In genomic region chr5:107048607-107049006, GRCm38 (mm10) we compare ENCODE assay signal across 25 mouse cellular contexts.
DNase-seq lines count a peak whose midpoint lies in the region; ATAC-seq and TF ChIP-seq lines count a peak whose summit lies in the region.
"Had no signal": no experiment of that assay in that cellular context is flagged by ENCODE, and none has a peak within 500 bp of the region (broad histone marks: within the 10 kb centered on the region; RNA-seq: fewer than 3 reads in every experiment).

No protein-coding gene starts in this region.

- no peak overlapping the region for H3K4me3 ChIP-seq in intestine, embryonic 14.5 days (ENCODE audit: low read depth, low read length)
- H3K4me3 ChIP-seq in intestine, postnatal 0 days (ENCODE audit: low read depth, low read length): no peak overlapping the region
- H3K4me3 ChIP-seq in MEL (ENCODE audit: control insufficient read depth in 1 of 2, insufficient read depth in 1 of 2, low read depth in 2 of 2, low read length in 2 of 2): no peak overlapping the region
- H3K4me3 ChIP-seq in heart, embryonic 10.5 days: 0 out of 2 replicates have a peak overlapping the region, but pooled peaks have one; percentile 24
- no peak overlapping the region for H3K4me3 ChIP-seq in midbrain, embryonic 15.5 days
- H3K4me3 ChIP-seq: embryonic facial prominence, embryonic 13.5 days; left cerebral cortex, adult 2 months; limb, embryonic 10.5 days; midbrain, embryonic 10.5 days; neural tube, embryonic 13.5 days had no signal

- no peak for TF ChIP-seq CTCF in intestine, postnatal 0 days (IDR thresholded peaks at IDR 0.05; ENCODE audit: low read depth)
- TF ChIP-seq CTCF in MEL (IDR thresholded peaks at IDR 0.05 in 2 of 3, conservative IDR thresholded peaks at IDR 0.05 in 1 of 3; ENCODE audit: control insufficient read depth in 1 of 3, insufficient read depth in 1 of 3, low read depth in 2 of 3, low read length in 3 of 3, poor library complexity in 1 of 3, severe bottlenecking in 1 of 3): no peak

- no peak overlapping the region for H3K9ac ChIP-seq in intestine, embryonic 14.5 days (ENCODE audit: low read length)
- H3K9ac ChIP-seq in intestine, postnatal 0 days (ENCODE audit: low read depth, low read length): no peak overlapping the region
- H3K9ac ChIP-seq in MEL (ENCODE audit: control insufficient read depth, low read depth, low read length, poor library complexity, severe bottlenecking): no peak overlapping the region
- H3K9ac ChIP-seq in midbrain, embryonic 15.5 days: no peak overlapping the region
- H3K9ac ChIP-seq: embryonic facial prominence, embryonic 13.5 days; hindbrain, embryonic 14.5 days; neural tube, embryonic 13.5 days had no signal

- no peaks in the 10 kb centered on the region for H3K79me2 ChIP-seq in MEL (ENCODE audit: control insufficient read depth, insufficient read depth, low read length, poor library complexity)

- no peak overlapping the region for H3K4me2 ChIP-seq in intestine, embryonic 14.5 days (ENCODE audit: low read length)
- no peak overlapping the region for H3K4me2 ChIP-seq in intestine, postnatal 0 days (replicated peaks; ENCODE audit: low read depth)
- H3K4me2 ChIP-seq in midbrain, embryonic 15.5 days: no peak overlapping the region
- H3K4me2 ChIP-seq: embryonic facial prominence, embryonic 13.5 days; hindbrain, embryonic 14.5 days; neural tube, embryonic 13.5 days had no signal

- TF ChIP-seq EP300 in MEL (IDR thresholded peaks at IDR 0.05; ENCODE audit: low read depth in 1 of 2, low read length in 2 of 2): no peak

- H3K27me3 ChIP-seq in intestine, embryonic 14.5 days (replicated peaks; ENCODE audit: control insufficient read depth, insufficient read depth, low read length): no peaks in the 10 kb centered on the region
- no peaks in the 10 kb centered on the region for H3K27me3 ChIP-seq in intestine, postnatal 0 days (replicated peaks; ENCODE audit: control insufficient read depth, insufficient read depth, low read length)
- H3K27me3 ChIP-seq in MEL (ENCODE audit: control insufficient read depth in 1 of 2, insufficient read depth in 2 of 2, low read length in 2 of 2): no peaks in the 10 kb centered on the region
- H3K27me3 ChIP-seq in heart, embryonic 10.5 days (ENCODE audit: insufficient read depth, poor library complexity, severe bottlenecking): no peaks in the 10 kb centered on the region
- no peaks in the 10 kb centered on the region for H3K27me3 ChIP-seq in midbrain, embryonic 15.5 days (replicated peaks)
- H3K27me3 ChIP-seq: CH12.LX; embryonic facial prominence, embryonic 13.5 days; neural tube, embryonic 13.5 days; Patski had no signal

- TF ChIP-seq RAD21 in MEL (IDR thresholded peaks at IDR 0.05; ENCODE audit: low read depth, low read length): no peak

- H3K36me3 ChIP-seq in intestine, embryonic 14.5 days (ENCODE audit: control insufficient read depth, insufficient read depth, low read length): no peaks in the 10 kb centered on the region
- no peaks in the 10 kb centered on the region for H3K36me3 ChIP-seq in intestine, postnatal 0 days (ENCODE audit: control insufficient read depth, insufficient read depth)
- H3K36me3 ChIP-seq in MEL (ENCODE audit: control insufficient read depth in 1 of 2, insufficient read depth in 2 of 2, low read length in 2 of 2): peaks cover 0 to 2% of the 10 kb centered on the region in 2 experiments; a peak in 1 of 4 replicates
- H3K36me3 ChIP-seq in heart, embryonic 10.5 days: no peaks in the 10 kb centered on the region
- H3K36me3 ChIP-seq in midbrain, embryonic 15.5 days (replicated peaks): no peaks in the 10 kb centered on the region
- H3K36me3 ChIP-seq: embryonic facial prominence, embryonic 13.5 days; limb, embryonic 10.5 days; midbrain, embryonic 10.5 days; neural tube, embryonic 13.5 days had no signal

- no peak for TF ChIP-seq POLR2A in MEL (IDR thresholded peaks at IDR 0.05; ENCODE audit: control insufficient read depth in 1 of 2, insufficient read depth in 1 of 2, low read depth in 1 of 2, low read length in 2 of 2, poor library complexity in 1 of 2)

- intact Hi-C loops in heart, postnatal 10 days (cut with DNase I): no loop called here

- H3K9me3 ChIP-seq in intestine, embryonic 14.5 days (ENCODE audit: control insufficient read depth, low read length): no peaks in the 10 kb centered on the region
- no peaks in the 10 kb centered on the region for H3K9me3 ChIP-seq in intestine, postnatal 0 days (ENCODE audit: control insufficient read depth)
- H3K9me3 ChIP-seq in MEL (replicated peaks; ENCODE audit: insufficient read depth, low read length): no peaks in the 10 kb centered on the region
- no peaks in the 10 kb centered on the region for H3K9me3 ChIP-seq in heart, embryonic 10.5 days
- no peaks in the 10 kb centered on the region for H3K9me3 ChIP-seq in midbrain, embryonic 15.5 days
- H3K9me3 ChIP-seq: embryonic facial prominence, embryonic 13.5 days; limb, embryonic 10.5 days; midbrain, embryonic 10.5 days; neural tube, embryonic 13.5 days had no signal

- 38% methylated on average over 5 of the region's 5 CpGs for WGBS in intestine, embryonic 14.5 days
- WGBS in intestine, postnatal 0 days: 58% methylated on average over 5 of the region's 5 CpGs
- WGBS in heart, embryonic 10.5 days: 12% methylated on average over 5 of the region's 5 CpGs
- 85% methylated on average over 5 of the region's 5 CpGs for WGBS in midbrain, embryonic 15.5 days

- DNase-seq in intestine, embryonic 14.5 days (ENCODE audit: low spot score): no peak
- DNase-seq in MEL (ENCODE audit: low read depth, low spot score): peak; percentile 28
- DNase-seq in heart, embryonic 10.5 days (ENCODE audit: low spot score): no peak
- DNase-seq in heart, postnatal 10 days: peak; percentile 44 to 55
- no peak for DNase-seq in Muller cell, postnatal 12 days (ENCODE audit: inconsistent ontology term)
- no peak for DNase-seq in frontal cortex, postnatal 25 days (ENCODE audit: low spot score in 2 of 2)
- DNase-seq: adrenal gland, postnatal 14 days; cerebellum, adult 11-12 months; kidney, adult 2 months; kidney, postnatal 25 days; lung, postnatal 36 days; retina, postnatal 1 day; thymus, postnatal 25 days had no signal

- H3K27ac ChIP-seq in intestine, embryonic 14.5 days (ENCODE audit: low read depth): peak overlapping the region; percentile 43; the same call in 1 of the 2 replicates
- no peak overlapping the region for H3K27ac ChIP-seq in intestine, postnatal 0 days (ENCODE audit: low read depth, low read length)
- no peak overlapping the region for H3K27ac ChIP-seq in MEL (ENCODE audit: control insufficient read depth, low read depth, low read length)
- peak overlapping the region; percentile 83 for H3K27ac ChIP-seq in heart, embryonic 10.5 days
- H3K27ac ChIP-seq in midbrain, embryonic 15.5 days: no peak overlapping the region
- H3K27ac ChIP-seq: embryonic facial prominence, embryonic 13.5 days; hindbrain, embryonic 14.5 days; left cerebral cortex, adult 2 months; limb, embryonic 10.5 days; midbrain, embryonic 10.5 days; neural tube, embryonic 13.5 days had no signal

- no peak for ATAC-seq in intestine, embryonic 14.5 days (replicated peaks; ENCODE audit: low FRiP score, low TSS enrichment, low read depth)
- ATAC-seq in intestine, postnatal 0 days: no peak
- no peak for ATAC-seq in midbrain, embryonic 15.5 days (replicated peaks)
- ATAC-seq: activated CD4-positive, CD25-positive, alpha-beta regulatory T cell, adult 4 months; forebrain, embryonic 16.5 days; Patski had no signal

- peaks cover 32% of the 10 kb centered on the region for H3K4me1 ChIP-seq in intestine, embryonic 14.5 days (replicated peaks; ENCODE audit: control insufficient read depth, insufficient read depth, low read length)
- H3K4me1 ChIP-seq in intestine, postnatal 0 days (replicated peaks; ENCODE audit: control insufficient read depth, insufficient read depth, low read length): peaks cover 8% of the 10 kb centered on the region; the same call in 1 of the 2 replicates
- H3K4me1 ChIP-seq in MEL (ENCODE audit: control insufficient read depth in 1 of 2, insufficient read depth in 2 of 2, low read length in 2 of 2): peaks cover 3 to 4% of the 10 kb centered on the region in 2 experiments; a peak in 2 of 4 replicates
- H3K4me1 ChIP-seq in heart, embryonic 10.5 days: peaks cover 71% of the 10 kb centered on the region
- no peaks in the 10 kb centered on the region for H3K4me1 ChIP-seq in midbrain, embryonic 15.5 days
- H3K4me1 ChIP-seq: midbrain, embryonic 10.5 days; neural tube, embryonic 13.5 days had no signal

TF ChIP-seq in MEL, 35 proteins besides CTCF, POLR2A, EP300 and RAD21:
- TF ChIP-seq USF2 (IDR thresholded peaks at IDR 0.05; ENCODE audit: borderline replicate concordance in 1 of 2, insufficient read depth in 1 of 2, low read depth in 1 of 2, low read length in 2 of 2): no peak
- no peak for TF ChIP-seq ZC3H11A (IDR thresholded peaks at IDR 0.05; ENCODE audit: low read depth, low read length)
- no peak for TF ChIP-seq MYB (IDR thresholded peaks at IDR 0.05; ENCODE audit: low read depth, low read length)
- no peak for TF ChIP-seq RCOR1 (IDR thresholded peaks at IDR 0.05; ENCODE audit: low read depth, low read length)
- no peak for TF ChIP-seq NRF1 (IDR thresholded peaks at IDR 0.05; ENCODE audit: insufficient read depth, low read depth, low read length, poor library complexity, severe bottlenecking)
- TF ChIP-seq TCF12 (IDR thresholded peaks at IDR 0.05; ENCODE audit: low read depth, low read length): no peak
- TF ChIP-seq POLR2AphosphoS2 (IDR thresholded peaks at IDR 0.05; ENCODE audit: low read length): no peak
- no peak for TF ChIP-seq ZKSCAN1 (IDR thresholded peaks at IDR 0.05; ENCODE audit: low read depth, low read length)
- TF ChIP-seq BHLHE40 (IDR thresholded peaks at IDR 0.05; ENCODE audit: borderline replicate concordance, low read depth, low read length): no peak
- TF ChIP-seq SMC3 (IDR thresholded peaks at IDR 0.05; ENCODE audit: low read depth, low read length): no peak
- no peak for TF ChIP-seq POLR2AphosphoS5 (IDR thresholded peaks at IDR 0.05; ENCODE audit: borderline replicate concordance, low read depth, low read length)
- no peak for TF ChIP-seq NELFE (IDR thresholded peaks at IDR 0.05; ENCODE audit: low read depth, low read length)
- no peak for TF ChIP-seq MAX (IDR thresholded peaks at IDR 0.05; ENCODE audit: low read length)
- no peak for TF ChIP-seq E2F4 (IDR thresholded peaks at IDR 0.05; ENCODE audit: borderline replicate concordance, low read depth, low read length)

Comparison
In these comparisons a context has a peak if more than half of its experiments do, and no peak if none do; other contexts are left out.
1. DNase-seq: peak in MEL (single experiment) and heart, postnatal 10 days (2 of 2); none in intestine, embryonic 14.5 days (single experiment), heart, embryonic 10.5 days (single experiment), Muller cell, postnatal 12 days (single experiment) and frontal cortex, postnatal 25 days (0 of 2).
2. H3K27ac ChIP-seq: peak in intestine, embryonic 14.5 days (single experiment) and heart, embryonic 10.5 days (single experiment); none in intestine, postnatal 0 days (single experiment), MEL (single experiment) and midbrain, embryonic 15.5 days (single experiment).